Mouse (Mus musculus) bone marrow macrophage, adult 2 months (primary cell): ENCODE data around the gene Fitm1.

Experiments
- CTCF ChIP-seq: IDR thresholded peaks from 2 replicates; pipeline ENCODE4 v1.5.1; 2012; ENCODE audit warnings: low read depth, mild to moderate bottlenecking, low read length, moderate library complexity
- POLR2A ChIP-seq: IDR thresholded peaks from 2 replicates; pipeline ENCODE4 v1.6.1; 2012; ENCODE audit warnings: mild to moderate bottlenecking, low read depth, low read length, borderline replicate concordance

DNA sequence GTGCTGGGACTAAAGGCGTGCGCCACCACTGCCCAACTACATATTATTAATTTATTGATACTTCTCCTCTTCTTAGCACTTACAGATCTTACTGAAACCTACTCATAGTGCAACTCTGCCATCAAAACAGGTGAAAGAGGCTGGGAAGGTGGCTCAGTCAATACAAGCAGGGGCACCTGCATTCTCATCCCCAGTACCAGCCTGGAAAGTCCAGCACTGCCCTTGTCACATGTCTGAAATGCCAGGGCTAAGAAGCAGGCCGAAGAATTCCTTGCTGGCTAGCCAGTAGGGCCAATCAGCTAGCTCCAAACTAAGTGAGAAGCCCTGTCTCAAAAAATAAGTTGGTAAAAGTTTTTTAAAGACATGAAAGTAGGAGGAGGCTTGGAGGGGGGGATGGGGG, 17.8 kb upstream of the Fitm1 start:
- no peak for TF ChIP-seq POLR2A
- no peak for TF ChIP-seq CTCF
